Comparison of ENCODE assay signal across 11 mouse cellular contexts in genomic region chr5:41754836-41755235, GRCm38 (mm10). TPM values are rescaled to one million over a fixed set of nuclear protein-coding genes. Genes with fewer than 3 reads are reported as not detected.
DNase-seq lines count a peak whose midpoint lies in the region; ATAC-seq and TF ChIP-seq lines count a peak whose summit lies in the region.
"Had no signal": no experiment of that assay in that cellular context is flagged by ENCODE, and none has a peak within 500 bp of the region (broad histone marks: within the 10 kb centered on the region; RNA-seq: fewer than 3 reads in every experiment).

No protein-coding gene starts in this region.

- no peak for DNase-seq in heart, embryonic 10.5 days (ENCODE audit: low spot score)
- no peak for DNase-seq in heart, adult 8-10 months (ENCODE audit: low spot score)
- DNase-seq in lung, adult 2 months, result no peak
- DNase-seq in limb, embryonic 10.5 days (ENCODE audit: low spot score), result no peak
- no peak for DNase-seq in thymus, postnatal 36 days
- no peak for DNase-seq in frontal cortex, postnatal 14 days (ENCODE audit: low spot score in 2 of 2)
- DNase-seq: kidney, postnatal 10 days; left cerebral cortex, postnatal 4 days had no signal

- H3K4me1 ChIP-seq in heart, embryonic 10.5 days, result peaks cover 7% of the 10 kb centered on the region; the same call in 1 of the 2 replicates
- no peaks in the 10 kb centered on the region for H3K4me1 ChIP-seq in lung, embryonic 16.5 days (replicated peaks; ENCODE audit: control insufficient read depth, insufficient read depth, low read length)
- no peaks in the 10 kb centered on the region for H3K4me1 ChIP-seq in lung, adult 2 months (ENCODE audit: control insufficient read depth, insufficient read depth, low read length)
- peaks cover 5% of the 10 kb centered on the region; the same call in 1 of the 2 replicates for H3K4me1 ChIP-seq in limb, embryonic 10.5 days
- H3K4me1 ChIP-seq in stomach, embryonic 14.5 days (ENCODE audit: control insufficient read depth, insufficient read depth, low read length), result no peaks in the 10 kb centered on the region

- ATAC-seq in lung, embryonic 16.5 days (ENCODE audit: low read depth), result no peak
- no peak for ATAC-seq in stomach, embryonic 14.5 days (ENCODE audit: insufficient number of reproducible peaks, insufficient read depth, low FRiP score, low read depth)

- no peaks in the 10 kb centered on the region for H3K9me3 ChIP-seq in heart, embryonic 10.5 days
- H3K9me3 ChIP-seq in lung, embryonic 16.5 days (ENCODE audit: control insufficient read depth, low read length), result no peaks in the 10 kb centered on the region
- H3K9me3 ChIP-seq in limb, embryonic 10.5 days (replicated peaks), result no peaks in the 10 kb centered on the region
- H3K9me3 ChIP-seq in stomach, embryonic 14.5 days (ENCODE audit: control insufficient read depth, low read depth, low read length), result no peaks in the 10 kb centered on the region

- H3K27me3 ChIP-seq in heart, embryonic 10.5 days (ENCODE audit: insufficient read depth, poor library complexity, severe bottlenecking), result peaks cover 100% of the 10 kb centered on the region
- peaks cover 86% of the 10 kb centered on the region for H3K27me3 ChIP-seq in lung, embryonic 16.5 days (ENCODE audit: control insufficient read depth, insufficient read depth, low read depth, low read length)
- peaks cover 100% of the 10 kb centered on the region for H3K27me3 ChIP-seq in limb, embryonic 10.5 days (ENCODE audit: low read depth, poor library complexity, severe bottlenecking)
- peaks cover 46% of the 10 kb centered on the region for H3K27me3 ChIP-seq in stomach, embryonic 14.5 days (ENCODE audit: control insufficient read depth, insufficient read depth, low read length)

- no peak overlapping the region for H3K9ac ChIP-seq in lung, embryonic 16.5 days (ENCODE audit: low read length)
- H3K9ac ChIP-seq in stomach, embryonic 14.5 days (replicated peaks; ENCODE audit: low read depth, low read length), result no peak overlapping the region

- no peak overlapping the region for H3K27ac ChIP-seq in heart, embryonic 10.5 days
- no peak overlapping the region for H3K27ac ChIP-seq in lung, embryonic 16.5 days (ENCODE audit: low read length)
- H3K27ac ChIP-seq in limb, embryonic 10.5 days, result no peak overlapping the region
- H3K27ac ChIP-seq in stomach, embryonic 14.5 days (ENCODE audit: low read length), result no peak overlapping the region

- no peak for TF ChIP-seq CTCF in lung, adult 2 months (IDR thresholded peaks at IDR 0.05; ENCODE audit: insufficient read depth, low read length)

- no peak for TF ChIP-seq POLR2A in lung, adult 2 months (IDR thresholded peaks at IDR 0.05; ENCODE audit: borderline replicate concordance, extremely low read depth, low read depth, low read length)

- peak overlapping the region; percentile 37 for H3K4me2 ChIP-seq in lung, embryonic 16.5 days (ENCODE audit: low read depth, low read length)
- H3K4me2 ChIP-seq in stomach, embryonic 14.5 days (replicated peaks; ENCODE audit: low read depth, low read length), result peak overlapping the region; percentile 22

- peak overlapping the region; percentile 32 for H3K4me3 ChIP-seq in heart, embryonic 10.5 days
- peak overlapping the region; percentile 17; the same call in 1 of the 2 replicates for H3K4me3 ChIP-seq in lung, embryonic 16.5 days (ENCODE audit: low read length)
- no peak overlapping the region for H3K4me3 ChIP-seq in lung, adult 2 months (replicated peaks; ENCODE audit: extremely low read depth, low read depth, low read length)
- 0 out of 2 replicates have a peak overlapping the region, but pooled peaks have one; percentile 8 for H3K4me3 ChIP-seq in limb, embryonic 10.5 days
- H3K4me3 ChIP-seq in stomach, embryonic 14.5 days (ENCODE audit: low read depth, low read length), result peak overlapping the region; percentile 9; the same call in 1 of the 2 replicates

- WGBS in heart, embryonic 10.5 days, result under 1% methylated on average over 16 of the region's 16 CpGs
- 1% methylated on average over 16 of the region's 16 CpGs for whole genome bisulfite sequencing in lung, embryonic 16.5 days
- 2% methylated on average over 16 of the region's 16 CpGs for WGBS in lung, adult 2 months
- WGBS in limb, embryonic 10.5 days, result under 1% methylated on average over 16 of the region's 16 CpGs
- WGBS in stomach, embryonic 14.5 days, result 2% methylated on average over 16 of the region's 16 CpGs

- no peaks in the 10 kb centered on the region for H3K36me3 ChIP-seq in heart, embryonic 10.5 days
- no peaks in the 10 kb centered on the region for H3K36me3 ChIP-seq in lung, embryonic 16.5 days (ENCODE audit: control insufficient read depth, insufficient read depth, low read length)
- H3K36me3 ChIP-seq in limb, embryonic 10.5 days, result no peaks in the 10 kb centered on the region
- no peaks in the 10 kb centered on the region for H3K36me3 ChIP-seq in stomach, embryonic 14.5 days (ENCODE audit: control insufficient read depth, insufficient read depth, low read length)

RNA-seq across cellular contexts. Expression of gene Nkx3-2, which starts 9.5 kb away (rescaled TPM):
- 0.48 and 2.7 TPM in 2 replicates for polyA plus RNA-seq in heart, embryonic 10.5 days (2016; fragmentation: Nextera tagmentation; extraction: Ambion mirVana)
- not detected for total RNA-seq in heart, adult 8-10 months (2022)
- polyA plus RNA-seq in lung, embryonic 16.5 days (2015; fragmentation: Nextera tagmentation; extraction: Ambion mirVana), result not detected in 2 replicates
- polyA plus RNA-seq in lung, adult 2 months (2012; rRNA removed), result not detected in 2 replicates
- 0.11 and 0.50 TPM in 2 replicates for polyA plus RNA-seq in limb, embryonic 10.5 days (2016; fragmentation: Nextera tagmentation; extraction: Ambion mirVana)
- 2.0 and 2.8 TPM in 2 replicates for polyA plus RNA-seq in stomach, embryonic 14.5 days (2014; fragmentation: Nextera tagmentation; extraction: Ambion mirVana)
- total RNA-seq: left cerebral cortex, postnatal 4 days had no signal
- polyA plus RNA-seq: thymus, postnatal 0 days had no signal

RNA-seq across cellular contexts. Expression of gene Rab28, which starts 46.9 kb away (rescaled TPM):
- polyA plus RNA-seq in heart, embryonic 10.5 days (2016; fragmentation: Nextera tagmentation; extraction: Ambion mirVana), result 36.1 and 48.1 TPM in 2 replicates
- 100 to 1,000 TPM in 1 of 4 experiments, 10 to 100 TPM in 3; 95.5 to 106 (median 97.0) TPM for total RNA-seq in heart, adult 8-10 months (2022)
- 53.8 and 57.7 TPM in 2 replicates for polyA plus RNA-seq in lung, embryonic 16.5 days (2015; fragmentation: Nextera tagmentation; extraction: Ambion mirVana)
- 36.5 and 37.2 TPM in 2 replicates for polyA plus RNA-seq in lung, adult 2 months (2012; rRNA removed)
- polyA plus RNA-seq in limb, embryonic 10.5 days (2016; fragmentation: Nextera tagmentation; extraction: Ambion mirVana), result 54.3 and 63.2 TPM in 2 replicates
- polyA plus RNA-seq in stomach, embryonic 14.5 days (2014; fragmentation: Nextera tagmentation; extraction: Ambion mirVana), result 72.3 and 78.0 TPM in 2 replicates
